Mouse (Mus musculus): ENCODE data around the gene St8sia4. TPM values are rescaled to one million over a fixed set of nuclear protein-coding genes. Genes with fewer than 3 reads are reported as not detected.

Gene St8sia4
- polyA plus RNA-seq, 1 experiment, result 86.3 TPM

- Histone ChIP-seq H3K27ac (ENCODE audit: insufficient read depth, low read depth, low read length) (no peak overlapping the region), H3K4me1 (ENCODE audit: control insufficient read depth, insufficient read depth, low read length) (no peaks in the 10 kb centered on the region), H3K4me3 (ENCODE audit: insufficient read depth, low read length) (no peak overlapping the region)
- TF ChIP-seq CTCF (IDR thresholded peaks at IDR 0.05; ENCODE audit: low read depth, low read length) (no peak), POLR2A (IDR thresholded peaks at IDR 0.05; ENCODE audit: borderline replicate concordance, low read depth, low read length) (no peak)
Measured at GRCm38 (mm10) chr1:95541460-95541859, 125.9 kb downstream of the St8sia4 start.

Data from bone marrow macrophage, adult 2 months (primary cell).